Mouse (Mus musculus) stomach, postnatal 0 days (tissue): ENCODE data around the gene Abl2.

ENCODE experiments used
- CTCF ChIP-seq: IDR thresholded peaks from 2 replicates; pipeline ENCODE4 v1.5.1; 2016; ENCODE audit warnings: antibody characterized with exemption, low read depth, mild to moderate bottlenecking, moderate library complexity
- EP300 ChIP-seq: optimal IDR thresholded peaks from 2 replicates; pipeline ENCODE3; 2016; ENCODE audit warnings: antibody characterized with exemption

DNA sequence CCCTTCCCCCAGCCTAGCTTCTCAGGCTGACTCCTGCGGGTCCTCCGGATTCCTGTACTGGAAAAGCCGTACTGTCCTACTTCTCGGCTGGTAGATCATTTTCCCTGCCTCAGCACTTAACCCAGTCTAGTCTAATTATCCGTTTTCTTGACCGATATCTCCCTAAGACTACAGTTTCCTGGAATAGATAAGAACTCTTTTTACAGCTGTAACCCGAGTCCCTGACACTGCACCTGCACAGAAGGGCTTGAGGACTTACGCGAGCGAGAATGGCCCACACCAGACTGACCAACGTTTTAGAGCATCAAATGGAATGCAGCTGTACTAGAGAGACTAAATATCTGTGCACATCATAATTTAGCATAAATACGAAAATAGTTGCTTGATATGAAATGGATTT lies 14.6 kb upstream of the Abl2 start:
- TF ChIP-seq EP300 (no peak), CTCF (no peak)
